Mouse (Mus musculus) megakaryocyte-erythroid progenitor cell, adult 5-6 weeks (primary cell): ENCODE results near the gene Rmdn3. TPM values are rescaled to one million over a fixed set of nuclear protein-coding genes. Genes with fewer than 3 reads are reported as not detected.

ENCODE experiments used
- ATAC-seq: replicated peaks from 2 replicates; pipeline ENCODE4 v1.8.0; 2016; ENCODE audit warnings: mild to moderate bottlenecking, inconsistent platforms; ENCODE audit not compliant: severe bottlenecking, poor library complexity, low FRiP score, low TSS enrichment
- total RNA-seq, 2 experiments: library from RNA; stranded (forward) in 1 of 2; stranded (reverse) in 1 of 2; fragments of 200-1000, 215-1000 nt in 1 of 2; fragments of >200 nt in 1 of 2; fragmentation: Nextera tagmentation in 1 of 2; gene quantifications; 2 replicates each; pipeline ENCODE4 v1.2.3; 2014 to 2017

The Rmdn3 gene
- total RNA-seq (2014; fragmentation: Nextera tagmentation) (40.0 and 58.7 TPM in 2 replicates), total RNA-seq (2017) (61.9 and 76.4 TPM in 2 replicates)

- ATAC-seq, result peak; percentile 63
Observed at GRCm38 (mm10) chr2:119156681-119157572, at the start of gene Rmdn3. Gene Rmdn3 (minus strand): TSS chr2:119157034.

DNA sequence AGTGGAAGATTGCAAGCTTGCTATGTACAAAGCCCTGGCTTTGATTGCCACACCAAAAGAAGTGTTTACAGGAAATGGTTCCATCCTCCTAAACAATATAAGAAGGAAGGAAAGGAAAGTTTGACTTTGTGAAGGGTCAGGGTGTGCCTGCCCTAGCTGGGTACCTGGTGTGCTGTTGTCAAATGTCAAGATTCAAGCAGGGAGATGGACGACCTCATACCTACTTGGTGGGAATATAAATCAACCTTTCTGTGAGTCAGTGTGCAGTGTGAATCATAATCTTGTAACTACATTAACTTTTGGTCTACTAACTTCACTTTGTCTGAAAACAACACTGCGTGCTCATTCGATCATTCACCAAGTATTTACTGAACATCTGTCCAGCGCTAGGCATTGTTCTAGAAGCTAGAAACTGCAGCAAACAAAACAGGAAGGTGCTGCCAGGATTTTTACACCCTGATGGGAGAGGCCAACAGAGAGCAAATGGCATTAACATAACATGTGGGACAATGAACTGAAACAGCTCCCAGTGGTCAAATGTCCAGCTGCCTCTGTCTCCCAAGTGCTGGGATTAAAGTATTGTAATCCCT lies 47.1 kb upstream of the Rmdn3 start:
- no peak for ATAC-seq

DNA sequence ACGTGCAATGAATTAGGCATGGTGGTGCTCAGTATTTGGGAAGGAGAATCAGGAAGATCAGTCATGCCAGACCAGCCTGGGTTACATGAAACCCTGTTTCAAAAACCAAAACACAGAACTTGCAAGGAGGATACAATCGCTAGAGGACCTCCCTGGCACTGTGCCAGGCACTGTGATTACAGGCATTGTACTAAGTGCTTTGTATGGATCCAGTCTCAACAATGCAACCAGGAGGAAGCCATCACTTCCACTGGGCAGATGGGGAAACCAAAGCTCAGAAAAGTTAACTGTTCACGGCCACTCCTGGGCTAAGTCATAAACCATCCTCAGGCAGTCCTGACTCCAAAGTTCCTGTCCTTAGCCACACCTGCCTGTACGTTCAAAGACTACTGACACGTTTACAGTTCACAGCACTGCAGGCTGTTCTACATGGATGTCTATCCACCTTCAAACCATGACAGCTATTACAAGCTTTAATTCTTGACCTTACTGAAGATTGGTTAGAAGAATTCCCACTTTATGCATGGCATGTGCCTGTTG lies 46.1 kb upstream of the Rmdn3 start:
- ATAC-seq, result no peak

GRCm38 (mm10) chr2:119198934-119199333 lies 42.1 kb upstream of the Rmdn3 start:
- no peak for ATAC-seq

- ATAC-seq, result no peak
Observed at GRCm38 (mm10) chr2:119198049-119198448, 41.2 kb upstream of the Rmdn3 start.

DNA sequence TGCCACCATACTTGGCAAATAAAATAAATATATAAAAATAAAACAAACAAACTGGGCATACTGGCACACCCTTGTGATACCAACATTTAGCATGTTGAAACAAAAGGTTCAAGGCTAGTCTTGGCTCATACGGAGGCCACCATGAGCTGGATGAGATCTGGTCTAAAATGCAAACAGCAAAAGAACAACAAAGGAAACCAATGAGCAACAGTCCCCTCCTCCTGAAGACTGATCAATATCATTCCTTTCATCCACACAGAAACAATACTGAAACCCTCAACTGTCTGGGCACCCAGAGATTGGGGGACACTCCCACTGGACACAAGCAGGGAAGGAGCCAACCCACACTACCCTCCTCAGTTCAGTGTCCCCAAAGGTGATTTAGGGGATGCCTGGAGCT lies 40.7 kb upstream of the Rmdn3 start:
- ATAC-seq, result no peak

- ATAC-seq, result no peak
Observed at GRCm38 (mm10) chr2:119196316-119197108, 39.7 kb upstream of the Rmdn3 start.

DNA sequence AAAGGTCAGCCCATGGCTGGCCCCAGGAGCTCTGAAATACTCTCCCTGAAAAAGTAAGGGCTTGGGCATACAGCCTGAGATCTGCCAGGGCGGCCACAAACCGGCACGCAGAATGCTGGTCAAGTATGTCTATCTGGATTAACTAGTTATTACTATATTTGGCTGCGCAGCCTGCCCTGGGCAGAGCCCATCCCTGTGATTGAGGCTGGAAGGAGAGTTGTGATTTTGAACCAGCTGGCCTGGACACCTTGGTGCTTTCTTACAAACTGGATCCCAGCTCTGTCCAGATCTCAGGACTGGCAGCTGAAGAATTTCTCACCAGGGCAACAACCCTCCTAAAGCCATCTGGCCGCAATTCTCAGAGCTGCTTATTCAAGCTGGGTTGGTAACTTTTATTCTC lies 37.3 kb upstream of the Rmdn3 start:
- no peak for ATAC-seq

DNA sequence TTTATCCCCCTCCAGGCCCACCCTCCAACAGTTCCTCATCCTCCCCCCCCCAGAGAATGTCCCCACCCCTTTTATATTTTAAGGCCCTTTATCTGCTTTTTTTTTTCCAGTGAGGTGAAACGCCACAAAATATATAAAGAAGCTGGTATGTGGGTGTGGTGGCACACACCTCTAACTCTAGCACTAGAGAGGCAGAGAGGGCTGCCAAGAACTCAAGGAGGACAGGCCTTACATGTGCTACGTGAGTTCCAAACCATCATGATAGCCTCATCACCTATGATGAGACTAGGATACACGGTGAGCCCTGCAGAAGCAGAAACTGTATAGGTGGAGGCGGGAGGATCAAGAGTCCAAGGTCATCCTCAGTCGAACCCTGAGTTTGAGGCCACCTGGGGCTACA lies 34.1 kb upstream of the Rmdn3 start:
- no peak for ATAC-seq

DNA sequence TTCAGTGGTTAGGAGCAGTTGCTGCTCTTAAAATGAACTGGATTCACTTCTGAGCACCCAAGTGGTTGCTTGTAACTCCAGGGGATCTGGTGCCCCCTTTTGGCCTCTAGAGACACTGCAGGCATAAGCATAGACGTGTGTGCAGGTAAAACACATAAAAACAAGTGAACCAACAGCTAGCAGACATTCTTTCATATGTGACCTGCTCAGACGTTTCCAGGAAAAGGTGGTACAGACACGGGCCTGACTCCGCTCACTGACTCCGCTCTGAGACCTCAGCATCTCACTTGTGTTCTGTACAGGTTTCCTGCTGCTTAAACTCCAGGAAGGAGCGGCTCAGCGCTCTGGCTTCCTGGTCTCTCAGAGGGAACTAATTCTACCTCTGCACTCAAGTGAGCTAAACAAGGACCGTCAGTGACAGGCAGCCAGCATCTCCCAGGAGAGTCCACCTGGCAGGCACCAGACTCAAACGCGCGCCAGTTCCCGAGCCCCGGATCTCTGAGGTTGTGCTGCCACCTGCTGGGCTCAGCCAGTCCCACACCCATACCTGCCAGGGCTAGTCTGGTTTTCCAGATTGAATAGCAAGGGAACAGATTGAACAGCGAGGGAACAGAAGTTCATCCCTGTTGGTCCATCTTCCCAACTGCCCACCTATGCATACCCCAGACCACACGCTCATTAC lies 32.3 kb upstream of the Rmdn3 start:
- peak; percentile 92 for ATAC-seq

- no peak for ATAC-seq
Observed at GRCm38 (mm10) chr2:119182914-119183313, 26.1 kb upstream of the Rmdn3 start.

DNA sequence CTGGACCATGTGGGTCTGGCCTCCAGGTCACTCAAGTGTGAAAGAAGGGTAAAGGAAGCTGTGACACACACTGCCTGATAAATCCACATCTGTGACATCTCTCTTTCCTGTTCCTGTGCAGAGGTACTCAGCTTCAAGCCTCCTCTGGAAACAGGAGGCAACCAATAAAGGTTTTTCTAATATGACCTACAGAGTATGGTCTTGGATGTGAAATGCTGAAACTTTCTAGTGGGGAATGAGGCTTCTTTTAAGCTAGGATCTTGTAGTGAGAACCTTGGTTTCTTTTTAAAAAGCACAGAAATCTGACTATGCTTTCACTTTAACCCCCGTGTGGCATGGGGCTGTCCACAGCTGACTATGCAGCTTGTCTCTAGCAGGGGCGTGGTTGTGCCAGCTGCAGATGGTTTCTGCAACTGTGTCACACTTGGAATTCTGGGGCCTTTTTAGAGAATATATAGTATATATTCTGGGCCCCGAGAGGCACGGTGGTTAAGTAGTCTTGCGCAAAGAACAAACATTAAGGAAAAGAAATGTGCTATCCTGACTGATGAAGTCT lies 20.6 kb upstream of the Rmdn3 start:
- ATAC-seq, result no peak

- ATAC-seq, result no peak
Observed at GRCm38 (mm10) chr2:119176761-119177160, 19.9 kb upstream of the Rmdn3 start.

DNA sequence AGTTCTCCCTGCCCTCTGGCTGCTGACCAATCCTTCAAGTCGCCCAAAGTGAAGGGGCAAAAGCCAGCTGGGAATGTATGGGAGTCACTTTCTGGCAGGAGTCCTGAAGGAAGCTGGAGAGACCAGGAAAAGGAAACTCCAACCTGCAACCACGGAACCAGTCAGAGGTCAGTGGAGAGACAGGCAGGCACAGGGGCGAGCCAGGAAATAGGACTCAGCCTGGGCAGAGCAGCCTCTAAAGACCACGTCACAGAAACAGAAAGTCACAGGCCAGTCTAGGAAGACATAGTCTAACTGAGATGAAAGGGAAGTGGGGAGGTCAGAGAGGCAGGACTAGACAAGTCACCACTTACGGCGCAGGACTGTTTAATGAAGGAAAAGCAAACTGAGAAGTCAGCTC lies 18.8 kb upstream of the Rmdn3 start:
- ATAC-seq, result no peak

GRCm38 (mm10) chr2:119174866-119175265 lies 18.0 kb upstream of the Rmdn3 start:
- no peak for ATAC-seq

GRCm38 (mm10) chr2:119173991-119174651 lies 17.3 kb upstream of the Rmdn3 start, which contains the start of gene Gm14137:
Gene Gm14137 (plus strand): TSS chr2:119174509.
- peak; percentile 71 for ATAC-seq

GRCm38 (mm10) chr2:119172862-119173576 lies 16.2 kb upstream of the Rmdn3 start:
- peak; percentile 49 for ATAC-seq

DNA sequence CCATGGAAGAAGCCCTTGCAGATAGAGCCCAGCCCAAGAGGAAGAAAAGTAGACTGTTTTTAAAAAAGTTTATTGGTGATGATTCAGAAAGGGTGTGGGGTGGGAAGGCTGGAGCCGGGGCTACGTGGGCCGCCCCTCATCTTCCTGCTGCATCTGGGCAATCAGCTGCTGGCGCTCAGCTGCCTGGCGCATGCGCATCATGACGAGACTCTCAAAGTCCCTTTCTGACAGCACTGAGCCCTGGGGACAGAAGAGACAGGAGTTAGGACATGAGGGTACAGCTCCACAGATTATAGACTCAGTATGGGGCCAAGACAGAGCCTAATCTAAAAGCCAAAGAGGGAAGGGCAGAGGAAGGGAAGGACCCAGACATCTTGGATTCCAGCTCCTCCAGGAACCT lies 15.6 kb upstream of the Rmdn3 start:
- ATAC-seq, result 0 out of 2 replicates have a peak, but pooled peaks have one; percentile 4
